Mouse (Mus musculus): Measurements from ENCODE around the gene Ap2b1. TPM values are rescaled to one million over a fixed set of nuclear protein-coding genes. Genes with fewer than 3 reads are reported as not detected.
A peak's percentile ranks its signal among the peaks of the same experiment; 100 is the strongest.

Ap2b1 gene
- polyA plus RNA-seq, 1 experiment from 2014 or later = 67.0 TPM

- 93% methylated on average over 7 of the region's 7 CpGs for WGBS
- DNase-seq (ENCODE audit: extremely low spot score, low spot score) = no peak
- H3K27me3 ChIP-seq (ENCODE audit: poor library complexity, severe bottlenecking) = peaks cover 14% of the 10 kb centered on the region; the same call in 1 of the 2 replicates
- H3K9me3 ChIP-seq = no peaks in the 10 kb centered on the region
- H3K4me1 ChIP-seq = peaks cover 11% of the 10 kb centered on the region
- peaks cover 45% of the 10 kb centered on the region for H3K36me3 ChIP-seq (replicated peaks)
- no peak overlapping the region for H3K4me3 ChIP-seq
- H3K27ac ChIP-seq = no peak overlapping the region
Measured at GRCm38 (mm10) chr11:83379745-83380341, 81.0 kb downstream of the Ap2b1 start.

DNA sequence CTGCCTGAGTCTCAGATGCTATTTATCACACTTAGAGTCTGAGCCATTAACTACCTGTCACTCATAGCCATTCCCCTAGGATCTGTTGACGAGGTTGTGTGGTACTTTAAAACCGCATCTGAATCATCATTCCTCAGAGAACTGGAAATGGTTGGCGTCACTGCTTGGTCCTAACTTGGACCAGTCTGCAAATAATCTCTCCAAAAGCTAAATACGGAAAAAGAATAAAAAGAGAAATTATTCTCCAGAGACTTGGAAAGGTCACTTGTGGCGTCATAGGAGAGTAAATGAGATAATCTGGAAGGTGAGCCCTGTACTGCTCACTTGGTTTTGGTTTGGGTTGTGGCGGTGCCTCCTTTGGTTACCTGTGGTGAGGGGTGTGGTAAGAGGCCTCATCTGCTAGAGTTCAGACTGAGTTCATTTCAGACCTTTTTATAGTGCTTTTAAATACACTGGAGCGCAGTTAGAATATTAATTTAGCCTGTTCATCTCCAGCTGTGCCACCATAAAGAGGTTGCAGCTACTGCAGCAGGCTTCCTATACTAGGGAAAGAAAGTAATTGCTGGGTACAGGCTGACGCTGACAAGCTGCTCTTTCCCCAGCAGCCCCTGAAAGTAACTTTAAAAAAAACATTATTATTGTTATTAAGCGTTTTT, 84.2 kb downstream of the Ap2b1 start:
- H3K36me3 ChIP-seq (replicated peaks) = peaks cover 17% of the 10 kb centered on the region
- H3K27ac ChIP-seq = no peak overlapping the region
- H3K27me3 ChIP-seq (ENCODE audit: poor library complexity, severe bottlenecking) = peaks cover 14% of the 10 kb centered on the region; the same call in 1 of the 2 replicates
- WGBS = 76% methylated on average over 9 of the region's 9 CpGs
- no peaks in the 10 kb centered on the region for H3K9me3 ChIP-seq
- H3K4me3 ChIP-seq = no peak overlapping the region
- no peak for DNase-seq (ENCODE audit: extremely low spot score, low spot score)
- peaks cover 11% of the 10 kb centered on the region for H3K4me1 ChIP-seq

GRCm38 (mm10) chr11:83383532-83383887, 84.7 kb downstream of the Ap2b1 start:
- H3K27ac ChIP-seq = no peak overlapping the region
- peaks cover 18% of the 10 kb centered on the region for H3K36me3 ChIP-seq (replicated peaks)
- no peak overlapping the region for H3K4me3 ChIP-seq
- H3K4me1 ChIP-seq = peaks cover 11% of the 10 kb centered on the region
- peaks cover 14% of the 10 kb centered on the region; the same call in 1 of the 2 replicates for H3K27me3 ChIP-seq (ENCODE audit: poor library complexity, severe bottlenecking)
- no peaks in the 10 kb centered on the region for H3K9me3 ChIP-seq
- no peak for DNase-seq (ENCODE audit: extremely low spot score, low spot score)
- WGBS = 84% methylated on average over 1 of the region's 1 CpGs

DNA sequence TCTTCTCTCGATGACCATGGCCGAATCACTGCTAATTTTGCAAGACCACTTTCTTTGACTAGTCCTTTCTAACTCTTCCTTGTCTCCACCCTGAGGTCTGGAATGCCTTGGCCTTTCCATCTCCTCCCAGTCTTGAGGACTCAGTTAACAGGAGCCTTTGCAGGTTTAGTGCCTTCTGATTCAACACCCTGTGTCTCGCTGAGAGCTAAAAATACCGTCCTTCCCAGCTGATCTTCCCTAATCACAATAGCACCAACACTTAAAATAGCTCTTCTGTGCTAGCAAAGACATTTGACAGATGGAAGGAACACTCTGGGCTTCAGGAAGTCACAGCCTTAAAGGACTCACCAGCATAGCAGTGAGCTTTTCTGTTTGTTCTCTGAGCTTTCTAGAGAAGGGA, 94.2 kb downstream of the Ap2b1 start:
- peaks cover 69% of the 10 kb centered on the region for H3K36me3 ChIP-seq (replicated peaks)
- WGBS = 93% methylated on average over 4 of the region's 4 CpGs

DNA sequence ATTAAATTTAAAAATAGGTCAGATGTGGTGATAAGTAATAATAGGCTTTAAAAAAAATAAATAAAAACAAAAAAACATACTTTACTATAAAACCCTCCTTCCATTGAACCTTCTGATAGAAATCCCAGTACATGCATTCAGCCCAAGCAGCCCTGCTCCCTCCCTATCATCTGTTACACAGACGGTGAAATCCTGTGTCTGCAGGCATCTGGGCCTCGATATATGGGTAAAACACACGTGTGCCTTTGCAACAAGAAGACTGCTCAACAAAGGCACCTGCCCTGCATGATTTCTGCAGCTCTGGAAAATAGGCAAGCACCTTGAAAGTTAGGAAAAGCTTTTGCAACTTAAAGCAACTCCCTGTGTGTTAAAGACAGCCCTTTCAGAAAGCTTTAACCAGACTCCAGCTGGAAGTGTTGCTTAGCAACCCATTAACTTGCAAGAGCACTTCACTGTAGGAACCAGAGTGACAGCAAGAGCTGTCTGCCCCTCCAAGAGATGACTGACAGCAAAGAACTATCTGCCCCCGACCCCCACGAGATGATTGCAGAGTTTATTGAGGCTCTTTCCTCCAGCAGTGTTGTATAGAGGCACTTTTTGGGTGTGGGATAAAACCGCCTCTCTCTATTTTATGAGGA, 96.1 kb downstream of the Ap2b1 start:
- H3K36me3 ChIP-seq (replicated peaks) = peaks cover 67% of the 10 kb centered on the region
- H3K9me3 ChIP-seq = no peaks in the 10 kb centered on the region
- H3K27ac ChIP-seq = no peak overlapping the region
- 40% methylated on average over 6 of the region's 6 CpGs for WGBS
- H3K4me3 ChIP-seq = no peak overlapping the region
- H3K27me3 ChIP-seq (ENCODE audit: poor library complexity, severe bottlenecking) = no peaks in the 10 kb centered on the region
- H3K4me1 ChIP-seq = peaks cover 15% of the 10 kb centered on the region
- DNase-seq (ENCODE audit: extremely low spot score, low spot score) = no peak

More for the DNA sequence above, 94.2 kb downstream of the Ap2b1 start:
- Histone ChIP-seq H3K9me3 (no peaks in the 10 kb centered on the region), H3K27ac (no peak overlapping the region), H3K4me1 (peaks cover 15% of the 10 kb centered on the region), H3K27me3 (ENCODE audit: poor library complexity, severe bottlenecking) (no peaks in the 10 kb centered on the region), H3K4me3 (no peak overlapping the region)
- DNase-seq (ENCODE audit: extremely low spot score, low spot score) = no peak

- no peak for DNase-seq (ENCODE audit: extremely low spot score, low spot score)
- H3K36me3 ChIP-seq (replicated peaks) = peaks cover 52% of the 10 kb centered on the region
- 94% methylated on average over 7 of the region's 7 CpGs for WGBS
Measured at GRCm38 (mm10) chr11:83397626-83398025, 98.8 kb downstream of the Ap2b1 start.

DNA sequence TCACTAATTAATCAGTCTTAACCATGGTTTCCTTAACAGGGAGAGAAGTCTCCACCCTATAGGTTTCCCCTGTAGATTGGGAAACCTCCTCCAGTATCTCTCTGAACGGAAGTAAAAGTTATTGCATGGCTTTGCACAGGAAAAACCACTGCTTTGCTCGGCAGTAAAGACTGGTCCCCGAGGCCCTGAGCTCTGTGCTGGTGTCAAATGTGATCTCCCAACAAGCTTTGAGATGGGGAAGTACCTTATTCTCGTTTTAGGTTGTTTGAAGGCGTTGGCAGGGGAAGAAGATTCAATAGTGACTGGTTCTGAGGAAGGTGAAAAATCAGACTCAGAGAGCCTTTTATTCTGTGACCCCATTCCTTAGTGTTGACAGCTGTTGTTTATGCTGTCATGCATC, 99.9 kb downstream of the Ap2b1 start:
- 88% methylated on average over 5 of the region's 5 CpGs for WGBS
- Histone ChIP-seq H3K9me3 (no peaks in the 10 kb centered on the region), H3K36me3 (replicated peaks) (peaks cover 52% of the 10 kb centered on the region), H3K27me3 (ENCODE audit: poor library complexity, severe bottlenecking) (no peaks in the 10 kb centered on the region), H3K4me3 (no peak overlapping the region), H3K4me1 (peaks cover 15% of the 10 kb centered on the region), H3K27ac (no peak overlapping the region)
- no peak for DNase-seq (ENCODE audit: extremely low spot score, low spot score)

More at GRCm38 (mm10) chr11:83397626-83398025, 98.8 kb downstream of the Ap2b1 start:
- Histone ChIP-seq H3K9me3 (no peaks in the 10 kb centered on the region), H3K27me3 (ENCODE audit: poor library complexity, severe bottlenecking) (no peaks in the 10 kb centered on the region), H3K27ac (no peak overlapping the region), H3K4me1 (peaks cover 15% of the 10 kb centered on the region), H3K4me3 (no peak overlapping the region)

DNA sequence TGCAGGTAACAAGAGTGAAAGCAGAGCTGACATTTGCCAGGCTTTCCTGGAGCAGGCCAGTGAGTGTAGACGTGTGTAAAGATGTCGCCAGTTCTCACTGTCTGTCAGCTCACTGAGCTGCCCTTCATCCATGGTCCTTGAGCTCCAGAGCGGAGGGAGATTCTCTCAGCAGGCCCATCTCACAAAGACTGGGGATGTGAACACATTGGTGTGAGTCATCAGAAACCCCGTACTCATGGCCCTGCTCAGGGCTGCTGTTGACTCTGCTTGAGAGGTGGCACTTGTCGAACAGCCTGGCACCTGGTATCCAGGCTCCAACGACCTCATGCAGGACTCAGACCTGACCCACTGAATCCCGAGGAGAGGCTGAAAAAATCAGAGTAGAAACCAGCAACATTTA, 105.0 kb downstream of the Ap2b1 start:
- H3K27me3 ChIP-seq (ENCODE audit: poor library complexity, severe bottlenecking) = peaks cover 13% of the 10 kb centered on the region
- H3K36me3 ChIP-seq (replicated peaks) = peaks cover 37% of the 10 kb centered on the region
- peaks cover 5% of the 10 kb centered on the region for H3K4me1 ChIP-seq
- H3K27ac ChIP-seq = no peak overlapping the region
- H3K4me3 ChIP-seq = no peak overlapping the region
- WGBS = 88% methylated on average over 7 of the region's 7 CpGs
- no peaks in the 10 kb centered on the region for H3K9me3 ChIP-seq
- DNase-seq (ENCODE audit: extremely low spot score, low spot score) = no peak

DNA sequence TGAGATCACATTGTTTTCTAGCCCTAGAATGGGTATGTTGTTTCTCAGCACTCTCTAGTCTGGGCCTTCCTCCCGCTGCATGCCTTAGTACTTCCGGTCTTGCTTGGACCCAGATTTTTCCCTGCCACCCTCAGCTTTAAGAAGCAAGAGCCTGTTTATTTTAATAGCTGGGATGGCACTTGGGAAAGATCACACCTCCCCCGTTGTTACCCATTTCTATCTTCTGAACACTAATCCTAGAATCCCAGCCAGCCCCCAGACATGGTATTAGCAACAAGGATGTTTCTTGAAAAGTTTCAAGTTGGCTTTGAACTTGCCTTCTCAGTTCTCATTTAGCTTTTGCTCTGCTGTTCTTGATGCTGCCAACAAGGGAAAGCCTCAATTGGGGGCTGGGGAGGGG, 107.6 kb downstream of the Ap2b1 start:
- Histone ChIP-seq H3K27me3 (ENCODE audit: poor library complexity, severe bottlenecking) (peaks cover 32% of the 10 kb centered on the region), H3K27ac (no peak overlapping the region), H3K36me3 (replicated peaks) (peaks cover 26% of the 10 kb centered on the region), H3K4me1 (peaks cover 22% of the 10 kb centered on the region), H3K9me3 (no peaks in the 10 kb centered on the region), H3K4me3 (no peak overlapping the region)
- 71% methylated on average over 3 of the region's 3 CpGs for WGBS
- no peak for DNase-seq (ENCODE audit: extremely low spot score, low spot score)

- Histone ChIP-seq H3K9me3 (no peaks in the 10 kb centered on the region), H3K27ac (no peak overlapping the region), H3K4me1 (peaks cover 22% of the 10 kb centered on the region), H3K27me3 (ENCODE audit: poor library complexity, severe bottlenecking) (peaks cover 49% of the 10 kb centered on the region), H3K36me3 (replicated peaks) (peaks cover 14% of the 10 kb centered on the region), H3K4me3 (no peak overlapping the region)
- DNase-seq (ENCODE audit: extremely low spot score, low spot score) = no peak
- WGBS = 52% methylated on average over 8 of the region's 8 CpGs
Measured at GRCm38 (mm10) chr11:83408242-83408641, 109.4 kb downstream of the Ap2b1 start.

DNA sequence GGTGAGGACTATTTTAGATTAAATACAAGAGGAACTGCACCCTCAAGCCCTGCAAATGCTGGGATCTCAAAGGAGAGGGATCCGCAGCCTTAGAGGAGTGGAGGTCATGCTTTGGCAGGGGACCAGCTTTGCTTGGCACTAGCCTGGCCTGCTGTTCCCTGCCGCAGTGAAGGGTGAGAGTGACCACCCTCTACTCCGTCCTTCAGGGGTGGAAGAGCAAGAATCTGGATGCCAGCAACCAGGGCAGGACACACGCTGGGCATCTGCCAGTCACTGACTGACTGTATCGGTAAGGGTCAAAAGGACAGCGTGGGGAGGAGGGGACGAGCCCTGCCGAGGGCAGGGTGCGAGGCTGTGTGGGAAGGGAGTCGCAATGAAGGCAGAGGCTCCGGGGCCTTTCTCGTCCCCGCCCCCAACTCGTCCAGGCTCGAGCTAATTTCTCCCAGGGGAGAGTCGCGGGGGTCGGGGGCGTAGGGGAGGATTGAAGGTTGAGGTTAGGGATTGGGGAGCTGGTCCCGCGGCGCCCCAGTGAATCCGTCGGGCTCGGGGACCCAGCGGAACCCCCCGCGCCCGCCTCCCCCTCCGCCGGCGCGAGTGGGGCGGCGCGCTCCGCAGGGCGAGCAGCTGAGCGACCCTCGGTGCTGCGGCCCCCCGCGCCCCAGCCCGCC, 110.4 kb downstream of the Ap2b1 start, which contains the start of gene Rasl10b:
Gene Rasl10b, plus strand, starts transcription at position 51 of the 668 bp plus-strand sequence.
- WGBS = 2% methylated on average over 43 of the region's 44 CpGs

DNA sequence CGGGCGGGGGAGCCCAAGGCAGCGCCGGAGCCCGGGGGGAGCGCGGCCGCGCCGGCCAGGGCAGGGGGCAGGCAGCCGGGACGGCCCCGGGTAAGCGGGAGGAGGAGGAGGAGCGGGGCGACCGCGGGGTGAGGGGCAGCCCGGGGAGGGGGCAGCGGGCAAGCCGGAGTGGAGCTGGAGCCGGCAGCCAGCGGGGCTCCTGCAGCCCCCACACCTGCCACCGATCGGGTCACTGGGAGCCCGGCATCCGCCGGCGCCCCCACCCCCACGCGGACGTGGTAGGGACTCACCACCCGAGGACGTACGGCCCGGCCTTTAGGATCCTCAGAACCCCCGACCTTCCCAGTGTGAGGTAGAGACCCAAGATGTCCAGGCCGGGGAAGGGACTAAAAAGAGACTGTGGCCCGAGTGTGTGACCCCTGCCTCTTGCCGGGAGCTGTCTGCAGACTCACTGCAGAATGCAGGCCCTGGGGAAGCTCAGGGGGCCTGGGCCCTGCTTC, 111.0 kb downstream of the Ap2b1 start:
- H3K4me3 ChIP-seq = peak overlapping the region; percentile 85
- WGBS = under 1% methylated on average over 34 of the region's 40 CpGs
- H3K9me3 ChIP-seq = no peaks in the 10 kb centered on the region
- H3K27ac ChIP-seq = peak overlapping the region; percentile 88
- H3K4me1 ChIP-seq = peaks cover 22% of the 10 kb centered on the region
- H3K27me3 ChIP-seq (ENCODE audit: poor library complexity, severe bottlenecking) = peaks cover 53% of the 10 kb centered on the region
- no peak for DNase-seq (ENCODE audit: extremely low spot score, low spot score)
- H3K36me3 ChIP-seq (replicated peaks) = no peaks in the 10 kb centered on the region

More for the DNA sequence above, 110.4 kb downstream of the Ap2b1 start, which contains the start of gene Rasl10b:
- Histone ChIP-seq H3K9me3 (no peaks in the 10 kb centered on the region), H3K36me3 (replicated peaks) (peaks cover 5% of the 10 kb centered on the region), H3K4me3 (peak within 1 kb of the TSS; percentile 85), H3K27ac (peak within 1 kb of the TSS; percentile 88), H3K27me3 (ENCODE audit: poor library complexity, severe bottlenecking) (peaks cover 53% of the 10 kb centered on the region), H3K4me1 (peaks cover 22% of the 10 kb centered on the region)
- peak; percentile 41 for DNase-seq (ENCODE audit: extremely low spot score, low spot score)

All from forebrain, embryonic 10.5 days (tissue).